Mouse (Mus musculus) left cerebral cortex, adult 11 months (tissue): Measurements from ENCODE around the gene Sult2b1.
A peak's percentile ranks its signal among the peaks of the same experiment; 100 is the strongest.

Source experiments
- DNase-seq: peaks from one replicate; pipeline ENCODE4 v3.0.0; 2022; ENCODE audit warnings: low spot score

The Sult2b1 gene

GRCm38 (mm10) chr7:45784524-45785372 lies at the start of gene Sult2b1:
TSS of gene Sult2b1 (minus strand) at chr7:45784669.
- DNase-seq = peak; percentile 93

GRCm38 (mm10) chr7:45833924-45834323 lies 49.5 kb upstream of the Sult2b1 start:
- no peak for DNase-seq

GRCm38 (mm10) chr7:45833148-45833790 lies 48.8 kb upstream of the Sult2b1 start:
- DNase-seq = no peak

DNA sequence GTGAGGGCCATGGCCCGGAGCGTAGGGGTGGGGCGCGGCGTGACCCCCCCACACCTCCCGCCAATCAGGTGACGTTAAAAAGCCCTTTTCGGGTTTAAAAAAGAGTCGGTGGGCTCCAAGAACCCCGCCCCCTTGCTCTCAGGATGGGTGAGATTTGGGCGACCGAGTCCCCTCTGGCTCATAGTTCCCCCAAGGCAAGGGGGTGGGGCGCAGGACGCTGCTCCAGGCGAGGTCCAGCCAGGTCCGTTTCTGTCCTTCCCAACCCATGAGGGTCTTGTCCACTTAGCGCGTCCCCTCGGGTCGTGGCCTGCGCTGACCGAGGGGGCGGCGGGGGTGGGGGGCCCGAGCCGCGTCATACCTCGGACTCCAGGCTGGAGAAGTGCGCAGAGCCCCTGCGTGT lies 48.0 kb upstream of the Sult2b1 start:
- DNase-seq = no peak

GRCm38 (mm10) chr7:45831128-45831525 lies 46.7 kb upstream of the Sult2b1 start:
- no peak for DNase-seq

DNA sequence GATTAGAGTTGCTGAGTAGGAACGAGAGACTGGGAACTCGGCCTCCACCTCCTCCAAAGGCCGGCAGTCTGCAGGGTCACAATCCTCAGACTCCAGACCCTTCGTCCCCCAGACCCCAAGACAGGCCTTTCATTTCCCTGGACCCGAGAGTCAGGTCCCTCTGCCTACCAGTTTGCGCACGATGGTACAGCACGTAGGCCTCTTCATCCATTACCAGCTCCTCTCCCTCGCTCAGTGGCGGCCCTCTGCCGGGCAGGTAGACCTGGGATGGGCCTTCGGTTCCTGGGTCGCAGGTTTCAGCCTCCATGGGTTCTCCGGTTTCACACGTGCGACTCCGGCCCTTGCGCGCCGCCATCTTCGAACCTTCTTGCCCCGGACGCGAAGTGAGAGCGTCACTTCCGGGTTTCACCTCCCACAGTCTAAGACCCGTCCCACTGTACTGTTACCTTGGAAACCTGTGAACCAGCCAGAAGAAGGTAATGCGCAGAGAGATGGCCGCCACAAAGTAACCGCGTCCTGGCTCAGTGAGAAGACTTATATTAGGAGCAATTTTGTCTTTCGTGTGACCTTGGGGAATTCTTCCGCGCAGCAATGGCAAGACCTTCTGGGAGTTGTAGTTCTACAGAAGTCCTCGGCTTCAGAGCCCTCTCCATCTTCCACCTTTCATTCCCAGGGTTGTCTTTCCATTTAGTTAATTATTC lies 46.1 kb upstream of the Sult2b1 start, which contains the start of gene Grwd1:
Gene Grwd1 (minus strand): TSS at position 518 of the 701 bp plus-strand sequence.
- DNase-seq = peak; percentile 81

GRCm38 (mm10) chr7:45826631-45827030 lies 42.2 kb upstream of the Sult2b1 start:
- DNase-seq = no peak

DNA sequence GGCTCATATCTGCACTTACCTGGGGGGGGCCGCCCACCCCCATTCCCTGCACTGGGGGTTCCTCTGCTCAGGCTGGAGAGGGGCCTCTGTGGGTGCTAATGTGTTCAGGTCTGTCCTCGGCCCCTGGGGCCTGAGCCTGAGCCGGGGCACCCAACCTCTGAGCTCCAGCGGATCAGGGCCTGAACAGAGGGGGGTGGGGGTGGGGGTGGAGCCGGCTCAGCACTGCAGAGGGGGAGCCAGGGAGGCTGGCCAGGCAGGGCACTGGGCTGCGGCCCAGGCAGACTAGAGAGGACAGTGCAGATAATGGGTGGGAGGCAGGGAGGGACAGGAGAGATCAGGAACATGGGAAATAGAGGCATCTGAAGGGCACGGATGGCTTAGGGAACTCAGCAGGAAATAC lies 40.1 kb upstream of the Sult2b1 start, which contains the start of gene Kcnj14:
Gene Kcnj14 (minus strand): TSS at position 185 of the 400 bp plus-strand sequence.
- no peak for DNase-seq

- DNase-seq = no peak
These were observed 36.4 kb upstream of the Sult2b1 start for GRCm38 (mm10) chr7:45820913-45821312.

DNA sequence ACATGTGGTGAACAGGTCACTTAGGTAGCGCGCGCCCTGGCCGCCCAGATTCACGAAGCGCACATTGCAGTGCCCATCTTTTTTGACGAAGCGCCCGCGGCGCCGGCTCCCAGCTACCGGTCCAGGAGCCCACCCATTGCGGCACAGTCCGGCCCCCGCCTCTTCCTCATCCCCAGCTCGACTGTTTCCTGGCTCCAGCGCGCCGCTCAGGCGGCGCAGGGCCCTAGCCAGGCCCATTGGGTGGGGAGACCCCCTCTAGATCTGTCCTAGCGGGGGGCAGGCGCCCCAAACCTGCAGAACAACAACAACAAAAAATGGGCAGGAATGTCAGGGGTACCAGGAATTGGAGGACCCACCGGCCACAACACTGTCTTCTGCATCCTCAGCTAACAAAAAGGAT lies 35.4 kb upstream of the Sult2b1 start:
- no peak for DNase-seq

- no peak for DNase-seq
These were observed 31.5 kb upstream of the Sult2b1 start for GRCm38 (mm10) chr7:45815984-45816351.

DNA sequence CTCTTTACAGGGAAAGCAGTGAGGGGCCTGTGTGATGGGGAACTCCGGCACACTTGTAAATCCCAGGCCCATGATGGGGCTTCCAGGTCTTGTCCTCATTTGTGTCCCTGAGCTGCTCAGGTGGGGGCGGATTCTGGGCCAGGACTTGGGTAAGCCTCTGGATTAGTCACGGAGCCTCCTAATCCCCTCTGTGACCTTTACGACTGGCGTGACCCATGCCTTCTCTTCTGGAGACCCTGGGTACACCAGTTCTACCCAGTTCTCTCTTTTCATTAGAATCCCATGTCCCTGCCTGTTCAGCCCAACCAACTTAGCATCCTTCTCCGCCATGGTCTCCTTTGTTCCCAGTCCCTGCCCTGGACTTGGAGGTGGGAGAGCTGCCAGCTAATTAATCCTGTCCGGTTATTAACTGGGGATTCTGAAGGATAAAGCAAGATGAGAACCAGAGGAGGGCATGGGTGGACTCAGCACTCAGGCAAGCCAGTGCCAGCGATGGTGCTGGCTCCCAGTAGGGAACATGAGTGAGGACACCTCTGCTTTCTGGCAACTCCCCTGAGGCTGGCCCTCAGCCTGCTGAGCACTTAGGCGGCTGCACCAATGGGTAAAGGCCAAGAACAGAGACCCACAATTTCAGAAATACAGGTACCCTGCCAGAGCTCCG lies 31.0 kb upstream of the Sult2b1 start:
- DNase-seq = no peak

GRCm38 (mm10) chr7:45814841-45815240 lies 30.4 kb upstream of the Sult2b1 start:
- no peak for DNase-seq

DNA sequence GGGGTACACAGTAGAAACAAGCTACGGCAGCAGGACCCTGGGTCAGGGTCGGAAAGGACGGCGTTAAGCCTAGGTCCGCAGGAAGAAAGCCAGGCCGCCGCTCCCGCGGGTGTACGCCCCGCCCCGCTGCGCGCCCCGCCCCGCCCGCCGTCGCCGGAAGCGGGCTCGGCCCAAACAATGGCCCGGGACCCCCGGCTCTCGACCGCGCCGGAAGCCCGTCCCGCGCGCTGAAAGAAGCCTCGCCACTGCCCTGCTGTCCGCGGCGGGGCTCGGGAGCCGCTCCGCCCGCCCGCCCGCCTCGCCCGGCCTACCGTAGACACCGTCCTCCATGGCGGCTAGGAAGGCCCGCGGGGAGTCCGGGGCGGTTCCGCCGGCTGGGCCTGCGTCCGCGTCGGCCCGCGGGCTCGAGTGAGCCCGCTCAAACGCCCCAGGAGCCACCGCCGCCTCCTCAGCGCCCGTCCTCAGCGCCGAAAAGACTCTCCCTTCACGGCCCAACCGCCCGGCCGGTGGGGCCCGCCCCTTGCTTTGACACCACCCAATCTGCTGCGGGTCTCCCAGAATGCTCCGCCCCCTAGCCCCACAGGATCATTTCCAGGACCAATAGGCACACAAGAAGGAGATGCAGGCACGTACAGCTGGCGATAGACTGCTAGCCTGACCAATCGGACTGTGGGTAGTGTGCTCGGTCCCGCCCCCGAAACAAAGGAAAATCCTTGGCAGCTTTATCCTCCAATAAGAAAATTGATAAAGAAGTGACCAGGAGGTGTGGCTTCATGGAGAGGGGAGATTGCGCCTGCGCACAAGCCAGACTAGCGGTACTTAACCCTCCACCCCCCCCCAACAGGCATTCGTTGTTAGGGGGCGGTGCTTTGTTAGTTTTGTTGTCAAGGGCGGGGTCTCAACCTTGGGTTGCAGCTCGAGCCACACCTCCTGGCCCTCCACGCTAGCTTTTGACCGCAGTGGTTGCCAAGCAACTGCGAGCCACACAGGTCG lies 29.6 kb upstream of the Sult2b1 start, which contains the start of gene Cyth2:
Gene Cyth2 (minus strand): TSS at position 795 of the 993 bp plus-strand sequence.
- DNase-seq = peak; percentile 100

GRCm38 (mm10) chr7:45812921-45813320 lies 28.5 kb upstream of the Sult2b1 start:
- no peak for DNase-seq

DNA sequence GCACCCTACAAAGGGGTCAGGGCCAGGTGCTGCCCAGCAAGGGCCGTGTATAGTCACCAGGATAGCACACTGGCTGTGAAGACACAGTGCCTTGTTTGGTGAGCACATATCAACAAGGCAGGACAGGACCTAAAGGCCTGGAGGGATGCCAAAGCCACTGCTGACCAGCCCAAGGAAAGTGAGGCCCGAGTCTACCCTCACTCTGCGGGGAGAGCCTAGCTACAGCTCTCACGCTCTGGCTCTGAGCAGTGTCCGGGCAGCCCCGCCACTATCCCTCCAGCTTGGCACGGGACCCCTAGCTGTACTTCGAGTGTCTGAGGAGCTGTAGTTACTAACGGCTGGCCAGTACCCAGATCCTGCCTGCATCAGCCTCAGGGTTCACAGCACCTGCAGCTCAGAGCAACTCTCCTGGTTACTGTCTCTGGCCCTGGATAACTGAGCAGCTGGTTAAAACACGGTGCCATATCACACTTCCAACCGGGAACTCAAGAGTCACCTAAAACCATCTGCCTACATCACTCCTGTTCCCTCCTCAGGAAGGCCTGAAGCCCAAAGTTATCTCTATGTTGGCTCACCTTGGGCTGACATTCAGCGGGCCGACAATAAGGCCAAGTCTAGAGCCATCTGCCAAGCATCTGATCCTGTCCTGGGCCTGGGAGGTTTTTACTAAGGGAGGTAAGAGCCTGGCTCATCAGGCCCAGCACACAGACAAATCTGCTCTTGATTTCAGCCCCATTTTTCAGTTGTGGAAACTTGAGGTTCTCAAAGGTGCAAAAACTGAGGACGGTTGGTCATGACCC lies 25.0 kb upstream of the Sult2b1 start:
- no peak for DNase-seq

- DNase-seq = no peak
These were observed 24.0 kb upstream of the Sult2b1 start for GRCm38 (mm10) chr7:45808471-45808870.

DNA sequence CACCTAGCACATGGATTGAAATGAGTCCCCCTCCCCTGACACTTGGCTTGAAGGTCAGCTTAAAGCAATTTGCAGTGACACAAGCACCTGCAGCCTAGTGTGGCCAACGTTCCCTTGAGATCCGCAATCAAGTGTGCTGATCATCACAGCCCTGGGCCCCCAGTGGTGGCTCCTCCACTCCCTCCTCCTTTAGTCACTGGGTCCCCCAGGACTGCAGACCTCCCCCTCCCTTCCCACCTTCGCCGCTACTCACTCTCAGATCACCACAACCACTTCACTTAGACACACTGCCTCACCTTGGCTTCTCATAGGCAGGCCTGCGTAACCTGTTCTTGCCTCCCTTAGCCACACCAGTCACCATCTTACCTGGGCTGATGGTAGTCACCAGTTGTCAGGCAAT lies 21.5 kb upstream of the Sult2b1 start:
- DNase-seq = no peak

DNA sequence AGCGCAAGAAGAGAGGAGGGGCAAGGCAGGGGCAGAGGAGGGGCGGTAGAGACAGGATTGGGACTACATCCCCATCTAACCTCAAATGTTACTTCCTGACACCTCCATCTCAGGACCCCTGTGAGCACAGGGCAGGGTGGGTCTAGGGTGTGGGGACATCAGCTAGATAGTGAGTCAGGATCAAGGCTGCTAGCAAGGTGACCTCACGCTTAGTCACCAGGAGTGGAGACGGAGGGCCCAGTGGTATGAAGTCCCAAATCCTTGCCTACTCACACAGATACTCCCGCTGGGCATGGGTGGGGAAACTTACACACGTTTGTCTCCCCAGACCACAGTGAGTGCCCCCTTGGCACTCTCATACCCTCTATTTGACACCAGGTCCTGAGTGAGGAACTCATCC lies 18.1 kb upstream of the Sult2b1 start:
- DNase-seq = no peak

DNA sequence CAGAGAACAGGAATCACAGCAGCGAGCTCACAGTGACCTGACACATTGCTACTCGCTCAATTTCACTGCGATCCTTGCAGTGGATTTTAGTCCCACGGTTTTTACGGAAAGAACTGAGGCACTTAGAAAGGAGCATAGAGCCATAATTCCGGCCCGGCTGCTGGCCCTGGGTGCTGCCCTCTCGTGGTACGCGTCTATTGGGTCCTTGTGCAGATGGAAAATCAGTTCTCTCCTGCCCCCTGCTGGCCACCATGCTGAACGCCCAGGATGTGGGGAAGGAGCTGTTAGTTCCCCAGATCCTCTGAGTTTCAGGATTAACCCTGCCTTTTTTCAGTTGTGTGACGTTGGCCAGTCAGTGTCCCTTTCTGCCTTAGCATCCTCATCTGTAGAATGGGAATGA lies 16.9 kb upstream of the Sult2b1 start:
- DNase-seq = peak; percentile 88
